Mouse (Mus musculus) liver, adult (tissue): ENCODE results near the gene Tmco4.

Experiments used
- GATA4 ChIP-seq: IDR thresholded peaks from 2 replicates; pipeline ENCODE4 v1.6.1; 2014; ENCODE audit warnings: mild to moderate bottlenecking, low read length; ENCODE audit not compliant: insufficient replicate concordance

Gene Tmco4

GRCm38 (mm10) chr4:139001026-139001425 lies 28.3 kb downstream of the Tmco4 start:
- no peak for TF ChIP-seq GATA4

- no peak for TF ChIP-seq GATA4
These were observed 28.7 kb downstream of the Tmco4 start for GRCm38 (mm10) chr4:139001433-139001832.

- no peak for TF ChIP-seq GATA4
These were observed 31.4 kb downstream of the Tmco4 start for GRCm38 (mm10) chr4:139004067-139004466.

- no peak for TF ChIP-seq GATA4
These were observed 32.5 kb downstream of the Tmco4 start for GRCm38 (mm10) chr4:139005214-139005613.

GRCm38 (mm10) chr4:139007353-139007752 lies 34.7 kb downstream of the Tmco4 start:
- TF ChIP-seq GATA4, result no peak

- TF ChIP-seq GATA4, result no peak
These were observed 35.4 kb downstream of the Tmco4 start for GRCm38 (mm10) chr4:139007981-139008536.

- TF ChIP-seq GATA4, result no peak
These were observed 38.6 kb downstream of the Tmco4 start for GRCm38 (mm10) chr4:139011201-139011702.

GRCm38 (mm10) chr4:139013281-139013680 lies 40.6 kb downstream of the Tmco4 start:
- TF ChIP-seq GATA4, result no peak

- no peak for TF ChIP-seq GATA4
These were observed 42.1 kb downstream of the Tmco4 start for GRCm38 (mm10) chr4:139014793-139015192.

GRCm38 (mm10) chr4:139018388-139018787 lies 45.7 kb downstream of the Tmco4 start:
- no peak for TF ChIP-seq GATA4

- no peak for TF ChIP-seq GATA4
These were observed 46.3 kb downstream of the Tmco4 start for GRCm38 (mm10) chr4:139018976-139019375.

GRCm38 (mm10) chr4:139019413-139019812 lies 46.7 kb downstream of the Tmco4 start:
- TF ChIP-seq GATA4, result no peak

- no peak for TF ChIP-seq GATA4
These were observed 47.7 kb downstream of the Tmco4 start for GRCm38 (mm10) chr4:139020385-139020784.

GRCm38 (mm10) chr4:139024379-139024778 lies 51.7 kb downstream of the Tmco4 start:
- TF ChIP-seq GATA4, result no peak

GRCm38 (mm10) chr4:139030675-139031074 lies 58.0 kb downstream of the Tmco4 start:
- TF ChIP-seq GATA4, result no peak

GRCm38 (mm10) chr4:139032521-139032920 lies 59.8 kb downstream of the Tmco4 start:
- no peak for TF ChIP-seq GATA4

GRCm38 (mm10) chr4:139033263-139034009 lies 60.7 kb downstream of the Tmco4 start:
- TF ChIP-seq GATA4, result no peak

GRCm38 (mm10) chr4:139034010-139034367 lies 61.3 kb downstream of the Tmco4 start:
- TF ChIP-seq GATA4, result no peak
